ENCODE assay signal across 7 mouse cellular contexts in the genomic region with DNA sequence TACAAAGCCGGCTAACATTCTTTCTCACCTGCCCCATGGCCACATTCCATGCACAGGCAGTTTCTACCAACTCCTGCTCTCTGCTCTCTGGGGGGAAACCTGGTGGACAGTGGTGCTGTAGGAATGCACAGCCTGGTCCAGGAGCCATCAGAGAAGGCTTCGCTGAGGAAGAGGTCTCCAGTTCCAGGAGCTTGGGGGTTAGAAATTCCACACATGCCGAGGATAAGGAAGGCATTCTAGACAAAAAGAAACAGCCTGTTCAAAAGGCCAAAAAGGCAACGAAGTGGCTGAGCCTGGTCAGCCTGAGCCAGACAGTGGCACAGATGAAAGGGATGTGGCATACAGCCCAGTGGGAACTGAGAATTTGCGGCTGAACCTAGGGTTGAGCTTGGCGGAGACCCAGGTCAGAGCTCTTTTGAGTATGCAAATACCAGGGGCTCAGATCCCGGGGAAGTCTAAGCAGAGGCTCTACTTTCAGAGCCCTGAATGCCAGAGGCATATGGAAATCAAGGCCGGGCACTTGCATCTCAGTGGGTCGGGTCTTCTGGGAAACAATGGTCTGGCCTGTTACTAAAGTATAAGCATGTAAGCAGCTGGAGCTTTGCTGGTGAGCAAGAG. TPM values are rescaled to one million over a fixed set of nuclear protein-coding genes. Genes with fewer than 3 reads are reported as not detected.
DNase-seq lines count a peak whose midpoint lies in the region; ATAC-seq lines count a peak whose summit lies in the region.

No protein-coding gene starts in this region.

- no peak for ATAC-seq in lung, embryonic 15.5 days (ENCODE audit: borderline replicate concordance, extremely low read depth, low FRiP score, low TSS enrichment)

- peaks cover 10% of the 10 kb centered on the region; the same call in 1 of the 2 replicates for H3K4me1 ChIP-seq in lung, embryonic 15.5 days

- H3K9me3 ChIP-seq in lung, embryonic 15.5 days, result no peaks in the 10 kb centered on the region

- intact Hi-C loops in left cerebral cortex, postnatal 4 days (cut with DNase I), result loop anchor here (5.0 kb wide), 1 partner anchor 223 kb away; no protein-coding TSS in a partner anchor

- peaks cover 4% of the 10 kb centered on the region; the same call in 1 of the 2 replicates for H3K27me3 ChIP-seq in lung, embryonic 15.5 days

- H3K4me3 ChIP-seq in lung, embryonic 15.5 days, result no peak overlapping the region

- H3K36me3 ChIP-seq in lung, embryonic 15.5 days, result no peaks in the 10 kb centered on the region

- WGBS in lung, embryonic 15.5 days, result 17% methylated on average over 9 of the region's 9 CpGs

- peak; percentile 66 for DNase-seq in left cerebral cortex, postnatal 4 days
- no peak for DNase-seq in left cerebral cortex, adult 11 months (ENCODE audit: low spot score)
- DNase-seq in adrenal gland, postnatal 36 days, result peak; percentile 19 to 29
- peak; percentile 95 for DNase-seq in fibroblast of lung, adult 2 months (ENCODE audit: low read depth)
- no peak for DNase-seq in thymus, postnatal 4 days
- no peak for DNase-seq in thymus, postnatal 14 days

- no peak overlapping the region for H3K9ac ChIP-seq in lung, embryonic 15.5 days

- H3K27ac ChIP-seq in lung, embryonic 15.5 days, result 0 out of 2 replicates have a peak overlapping the region, but pooled peaks have one; percentile 24

- no peak overlapping the region for H3K4me2 ChIP-seq in lung, embryonic 15.5 days

RNA-seq across cellular contexts. Expression of gene Tm9sf4, which starts 21.0 kb away (rescaled TPM):
- total RNA-seq in left cerebral cortex, postnatal 4 days (2021), result 100 to 1,000 TPM; 118 to 120 TPM
- total RNA-seq in adrenal gland, postnatal 36 days (2021), result 100 to 1,000 TPM; 103 to 118 TPM
- 77.0 and 79.1 TPM in 2 replicates for polyA plus RNA-seq in lung, embryonic 15.5 days (2015; fragmentation: Nextera tagmentation; extraction: Ambion mirVana)

RNA-seq across cellular contexts. Expression of gene Hck, which starts 31.8 kb away (rescaled TPM):
- total RNA-seq in left cerebral cortex, postnatal 4 days (2021), result 1 to 10 TPM; 3.6 to 3.8 TPM
- 1 to 10 TPM; 2.7 to 2.9 TPM for total RNA-seq in adrenal gland, postnatal 36 days (2021)
- polyA plus RNA-seq in lung, embryonic 15.5 days (2015; fragmentation: Nextera tagmentation; extraction: Ambion mirVana), result 4.4 and 4.7 TPM in 2 replicates

Comparison
In these comparisons a context has a peak if more than half of its experiments do, and no peak if none do; other contexts are left out.
1. DNase-seq: peak in left cerebral cortex, postnatal 4 days (single experiment), adrenal gland, postnatal 36 days (2 of 2) and fibroblast of lung, adult 2 months (single experiment); none in left cerebral cortex, adult 11 months (single experiment), thymus, postnatal 4 days (single experiment) and thymus, postnatal 14 days (single experiment).